Mouse (Mus musculus) C2C12 (cell line): ENCODE data around the gene Schip1.

Experiments used
- CTCF ChIP-seq: IDR thresholded peaks from one replicate; pipeline ENCODE4 v1.5.1; 2011; ENCODE audit not compliant: control insufficient read depth, insufficient read depth, insufficient read length
- MYOD1 ChIP-seq: IDR thresholded peaks from one replicate; pipeline ENCODE4 v1.6.1; 2011; ENCODE audit warnings: low read depth; ENCODE audit not compliant: control insufficient read depth, insufficient read length

GRCm38 (mm10) chr3:68210422-68210821 is 145.8 kb downstream of the Schip1 start:
- TF ChIP-seq MYOD1 (no peak), CTCF (no peak)
